Mouse (Mus musculus) neural tube, embryonic 11.5 days (tissue): ENCODE measurements around the gene Rufy2. TPM values are rescaled to one million over a fixed set of nuclear protein-coding genes. Genes with fewer than 3 reads are reported as not detected.

Experiments
- ATAC-seq: fragments of 200-750 bp; cut with Nextera tagmentation; 2 replicates; pipeline ENCODE4 v1.8.0; 2017; ENCODE audit warnings: moderate number of reproducible peaks, mild to moderate bottlenecking, moderate TSS enrichment, moderate library complexity; ENCODE audit not compliant: insufficient read depth, low FRiP score, low TSS enrichment
- DNase-seq: peaks from one replicate; pipeline ENCODE4 v3.0.0-alpha.2; 2015; ENCODE audit warnings: low spot score
- H3K27ac ChIP-seq: fragments of 300-500 bp; sonication (generic); 2 replicates; pipeline ENCODE4 v1.5.1; 2014; ENCODE audit warnings: low read depth, mild to moderate bottlenecking, low read length
- H3K27me3 ChIP-seq: fragments of 300-500 bp; sonication (generic); 2 replicates; pipeline ENCODE4 v1.6.1; 2014; ENCODE audit warnings: mild to moderate bottlenecking, low read length, mixed read lengths; ENCODE audit not compliant: control insufficient read depth, insufficient read depth
- H3K36me3 ChIP-seq: fragments of 300-500 bp; sonication (generic); 2 replicates; pipeline ENCODE4 v1.6.1; 2014; ENCODE audit warnings: mild to moderate bottlenecking, low read length, moderate library complexity, mixed read lengths; ENCODE audit not compliant: control insufficient read depth, insufficient read depth
- H3K4me1 ChIP-seq: fragments of 300-500 bp; sonication (generic); 2 replicates; pipeline ENCODE4 v1.6.1; 2014; ENCODE audit warnings: low read length, mixed read lengths; ENCODE audit not compliant: control insufficient read depth, insufficient read depth
- H3K4me2 ChIP-seq: fragments of 300-500 bp; sonication (generic); 2 replicates; pipeline ENCODE4 v1.6.1; 2014; ENCODE audit warnings: low read depth, mild to moderate bottlenecking, moderate library complexity
- H3K4me3 ChIP-seq: fragments of 300-500 bp; sonication (generic); 2 replicates; pipeline ENCODE4 v1.5.1; 2014; ENCODE audit warnings: low read depth, low read length
- H3K9ac ChIP-seq: fragments of 300-500 bp; sonication (generic); 2 replicates; pipeline ENCODE4 v1.6.1; 2014; ENCODE audit warnings: mild to moderate bottlenecking, low read length
- H3K9me3 ChIP-seq: fragments of 300-500 bp; sonication (generic); 2 replicates; pipeline ENCODE4 v1.6.1; 2016; ENCODE audit warnings: low read length; ENCODE audit not compliant: control insufficient read depth
- WGBS: fragments of 180-500 bp; shearing (Covaris S2); extraction: QIAGEN DNeasy Blood & Tissue Kit; methylation state at CpG from one replicate; pipeline ENCODE4 v1.1.7; 2014; 5-methylcytosine and 5-hydroxymethylcytosine counted together
- polyA plus RNA-seq: library from polyadenylated mRNA; unstranded; fragments of >200 nt; fragmentation: Nextera tagmentation; extraction: Ambion mirVana; gene quantifications from 2 replicates; pipeline ENCODE4 v1.2.1, GENCODE M21; 2014

Rufy2 gene
- polyA plus RNA-seq, 1 experiment from 2014 or later: 22.7 TPM

GRCm38 (mm10) chr10:62971821-62972220 is 8.2 kb upstream of the Rufy2 start:
- H3K4me1 ChIP-seq: no peaks in the 10 kb centered on the region
- ATAC-seq: no peak
- no peak overlapping the region for H3K27ac ChIP-seq
- H3K27me3 ChIP-seq: no peaks in the 10 kb centered on the region
- no peak overlapping the region for H3K4me2 ChIP-seq
- peak; percentile 15 for DNase-seq
- 76% methylated on average over 16 of the region's 16 CpGs for WGBS
- H3K36me3 ChIP-seq: peaks cover 8% of the 10 kb centered on the region
- H3K4me3 ChIP-seq: no peak overlapping the region
- H3K9me3 ChIP-seq: no peaks in the 10 kb centered on the region
- H3K9ac ChIP-seq: no peak overlapping the region

- Histone ChIP-seq H3K9ac (peak overlapping the region; percentile 89), H3K36me3 (no peaks in the 10 kb centered on the region), H3K9me3 (no peaks in the 10 kb centered on the region), H3K4me3 (peak overlapping the region; percentile 88), H3K4me1 (peaks cover 4% of the 10 kb centered on the region), H3K27ac (no peak overlapping the region), H3K4me2 (peak overlapping the region; percentile 68), H3K27me3 (no peaks in the 10 kb centered on the region)
- DNase-seq: no peak
- ATAC-seq: no peak
- 10% methylated on average over 10 of the region's 10 CpGs for WGBS
Measured at GRCm38 (mm10) chr10:62979667-62980038, 370 bp upstream of the Rufy2 start.

- Histone ChIP-seq H3K9ac (no peak overlapping the region), H3K36me3 (no peaks in the 10 kb centered on the region), H3K27ac (no peak overlapping the region), H3K4me2 (no peak overlapping the region), H3K9me3 (no peaks in the 10 kb centered on the region), H3K27me3 (no peaks in the 10 kb centered on the region), H3K4me1 (peaks cover 4% of the 10 kb centered on the region), H3K4me3 (no peak overlapping the region)
- 93% methylated on average over 11 of the region's 11 CpGs for WGBS
- no peak for ATAC-seq
- no peak for DNase-seq
Measured at GRCm38 (mm10) chr10:62984072-62984471, 4.0 kb downstream of the Rufy2 start.

GRCm38 (mm10) chr10:62984495-62984894 is 4.5 kb downstream of the Rufy2 start:
- no peak for DNase-seq
- no peak overlapping the region for H3K27ac ChIP-seq
- no peak overlapping the region for H3K9ac ChIP-seq
- no peaks in the 10 kb centered on the region for H3K27me3 ChIP-seq
- 95% methylated on average over 6 of the region's 6 CpGs for WGBS
- H3K4me2 ChIP-seq: no peak overlapping the region
- no peak for ATAC-seq
- no peaks in the 10 kb centered on the region for H3K36me3 ChIP-seq
- H3K4me3 ChIP-seq: no peak overlapping the region
- H3K4me1 ChIP-seq: peaks cover 4% of the 10 kb centered on the region
- H3K9me3 ChIP-seq: no peaks in the 10 kb centered on the region

- WGBS: 31% methylated on average over 3 of the region's 3 CpGs
- no peak overlapping the region for H3K4me2 ChIP-seq
- peaks cover 7% of the 10 kb centered on the region for H3K36me3 ChIP-seq
- no peaks in the 10 kb centered on the region for H3K9me3 ChIP-seq
- no peak overlapping the region for H3K27ac ChIP-seq
- DNase-seq: peak; percentile 35
- H3K4me1 ChIP-seq: no peaks in the 10 kb centered on the region
- H3K4me3 ChIP-seq: no peak overlapping the region
- H3K27me3 ChIP-seq: no peaks in the 10 kb centered on the region
- no peak overlapping the region for H3K9ac ChIP-seq
- ATAC-seq: no peak
Measured at GRCm38 (mm10) chr10:62987341-62987740, 7.3 kb downstream of the Rufy2 start.

GRCm38 (mm10) chr10:62990636-62991035 is 10.6 kb downstream of the Rufy2 start:
- Histone ChIP-seq H3K4me3 (no peak overlapping the region), H3K27me3 (no peaks in the 10 kb centered on the region), H3K9ac (no peak overlapping the region), H3K27ac (no peak overlapping the region), H3K4me2 (no peak overlapping the region), H3K9me3 (no peaks in the 10 kb centered on the region), H3K36me3 (peaks cover 12% of the 10 kb centered on the region), H3K4me1 (no peaks in the 10 kb centered on the region)
- WGBS: 94% methylated on average over 15 of the region's 15 CpGs
- no peak for DNase-seq
- no peak for ATAC-seq

- Histone ChIP-seq H3K27me3 (no peaks in the 10 kb centered on the region), H3K4me1 (no peaks in the 10 kb centered on the region), H3K27ac (no peak overlapping the region), H3K9me3 (no peaks in the 10 kb centered on the region), H3K36me3 (peaks cover 27% of the 10 kb centered on the region), H3K4me2 (no peak overlapping the region), H3K9ac (no peak overlapping the region), H3K4me3 (no peak overlapping the region)
- ATAC-seq (no peak), DNase-seq (no peak)
- 83% methylated on average over 3 of the region's 9 CpGs for WGBS
Measured at GRCm38 (mm10) chr10:62993991-62994390, 14.0 kb downstream of the Rufy2 start.

- no peak overlapping the region for H3K9ac ChIP-seq
- H3K9me3 ChIP-seq: no peaks in the 10 kb centered on the region
- no peak overlapping the region for H3K4me2 ChIP-seq
- no peak for DNase-seq
- no peak for ATAC-seq
- H3K27ac ChIP-seq: no peak overlapping the region
- no peaks in the 10 kb centered on the region for H3K4me1 ChIP-seq
- peaks cover 20% of the 10 kb centered on the region for H3K36me3 ChIP-seq
- H3K27me3 ChIP-seq: no peaks in the 10 kb centered on the region
- no peak overlapping the region for H3K4me3 ChIP-seq
- 83% methylated on average over 9 of the region's 9 CpGs for WGBS
Measured at GRCm38 (mm10) chr10:63000584-63000983, 20.6 kb downstream of the Rufy2 start.

GRCm38 (mm10) chr10:63003252-63003651 is 23.2 kb downstream of the Rufy2 start:
- no peak overlapping the region for H3K9ac ChIP-seq
- peaks cover 10% of the 10 kb centered on the region for H3K36me3 ChIP-seq
- ATAC-seq (no peak), DNase-seq (no peak)
- no peak overlapping the region for H3K4me3 ChIP-seq
- WGBS: 86% methylated on average over 9 of the region's 9 CpGs
- no peak overlapping the region for H3K4me2 ChIP-seq
- no peaks in the 10 kb centered on the region for H3K4me1 ChIP-seq
- H3K27me3 ChIP-seq: no peaks in the 10 kb centered on the region
- H3K9me3 ChIP-seq: no peaks in the 10 kb centered on the region
- H3K27ac ChIP-seq: no peak overlapping the region
